Mouse (Mus musculus) brain, embryonic 14.5 days (tissue): ENCODE data around the gene Dclk1. TPM values are rescaled to one million over a fixed set of nuclear protein-coding genes. Genes with fewer than 3 reads are reported as not detected.

ENCODE experiments used
- DNase-seq: peaks from one replicate; pipeline ENCODE4 v3.0.0-alpha.2; 2011; ENCODE audit warnings: low read depth
- CTCF ChIP-seq: fragments of 200-500 bp; IDR thresholded peaks from 2 replicates; pipeline ENCODE4 v1.5.1; 2012; ENCODE audit warnings: inconsistent platforms, mild to moderate bottlenecking, moderate library complexity, borderline replicate concordance; ENCODE audit not compliant: insufficient read depth, insufficient read length; ENCODE audit errors: extremely low read depth
- POLR2A ChIP-seq: fragments of 200-500 bp; IDR thresholded peaks from 2 replicates; pipeline ENCODE4 v1.6.1; 2012; ENCODE audit warnings: mild to moderate bottlenecking, inconsistent platforms, borderline replicate concordance; ENCODE audit not compliant: poor library complexity, insufficient read depth, insufficient read length, severe bottlenecking; ENCODE audit errors: extremely low read depth
- polyA plus RNA-seq: library from polyadenylated mRNA; depleted of rRNA; stranded (reverse); fragments of >200 nt; gene quantifications from 2 replicates; pipeline ENCODE4 v1.2.3, GENCODE M21; 2012

Dclk1 gene
- polyA plus RNA-seq, 1 experiment = 175 TPM

DNA sequence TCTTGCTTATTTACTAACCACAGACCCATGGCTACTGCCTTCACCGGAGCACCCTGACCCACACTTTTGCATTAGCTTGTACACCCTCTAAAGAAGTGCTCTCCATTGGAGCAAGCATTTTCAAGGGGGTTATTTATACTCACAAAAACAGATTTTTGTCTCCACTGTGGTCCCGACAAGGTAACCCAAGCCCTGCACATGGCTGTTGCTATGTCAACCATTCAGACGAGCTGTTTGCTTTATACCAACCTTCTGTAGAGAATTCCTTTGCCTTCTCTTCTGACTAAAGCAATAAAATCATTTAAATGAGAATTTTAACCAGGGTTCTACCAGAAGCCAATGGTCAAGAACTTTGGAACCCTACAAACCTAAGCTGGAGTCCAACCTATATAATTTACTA lies 18.3 kb upstream of the Dclk1 start:
- TF ChIP-seq POLR2A = no peak
- no peak for TF ChIP-seq CTCF
- DNase-seq = no peak

DNA sequence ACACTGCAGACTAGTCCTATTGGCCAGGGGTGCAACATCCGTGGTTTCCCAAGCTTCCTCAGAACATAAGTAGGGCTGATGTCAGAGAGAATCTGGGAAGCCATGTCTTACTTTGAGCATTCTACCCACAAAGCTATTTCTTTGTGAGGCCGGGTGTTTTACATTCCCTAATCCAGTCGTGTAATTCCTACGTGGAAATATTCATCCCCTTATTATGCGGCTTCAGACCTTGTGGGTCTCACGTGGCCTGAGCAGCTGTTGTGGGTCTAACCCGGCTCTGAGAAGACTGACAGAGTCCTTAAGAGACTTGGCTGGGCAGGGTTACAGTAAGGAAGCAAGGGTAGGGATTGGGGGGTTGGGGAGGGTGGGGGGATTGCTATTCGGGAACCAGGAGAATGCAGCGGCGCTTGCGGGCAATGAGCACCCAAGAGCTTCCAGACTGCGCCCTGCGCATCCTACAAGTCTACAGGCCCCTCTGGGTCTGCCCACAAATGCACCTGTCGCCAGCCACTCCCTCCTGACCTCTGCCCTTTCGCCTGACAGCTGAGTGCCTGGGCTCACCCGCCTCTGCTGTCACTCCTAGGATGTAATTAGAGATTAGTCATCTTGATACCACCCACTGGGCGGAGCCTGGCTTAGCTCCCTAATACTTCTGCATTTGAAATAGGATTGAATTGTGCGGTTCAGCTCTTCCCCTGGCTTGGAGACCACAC lies 15.5 kb upstream of the Dclk1 start:
- no peak for TF ChIP-seq CTCF
- TF ChIP-seq POLR2A = no peak
- peak; percentile 86 for DNase-seq

DNA sequence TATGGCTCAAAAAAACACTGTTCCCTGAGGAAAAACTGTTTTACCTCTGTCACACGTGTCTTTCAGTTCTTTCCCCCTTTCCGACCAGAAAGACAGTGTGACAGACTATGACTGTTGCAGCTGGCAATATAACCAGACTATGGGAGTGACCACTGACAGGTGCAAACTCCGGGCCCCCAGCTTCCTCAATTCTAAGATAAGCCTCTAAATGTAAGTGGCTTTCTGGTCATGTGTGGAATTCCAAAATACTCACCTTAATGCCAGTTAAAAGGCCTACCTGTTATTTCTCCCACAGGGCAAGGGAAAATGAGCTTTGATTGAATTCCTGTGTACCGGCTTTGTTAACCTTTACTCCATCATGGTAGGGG lies 15.0 kb upstream of the Dclk1 start:
- TF ChIP-seq CTCF = no peak
- TF ChIP-seq POLR2A = no peak
- no peak for DNase-seq

DNA sequence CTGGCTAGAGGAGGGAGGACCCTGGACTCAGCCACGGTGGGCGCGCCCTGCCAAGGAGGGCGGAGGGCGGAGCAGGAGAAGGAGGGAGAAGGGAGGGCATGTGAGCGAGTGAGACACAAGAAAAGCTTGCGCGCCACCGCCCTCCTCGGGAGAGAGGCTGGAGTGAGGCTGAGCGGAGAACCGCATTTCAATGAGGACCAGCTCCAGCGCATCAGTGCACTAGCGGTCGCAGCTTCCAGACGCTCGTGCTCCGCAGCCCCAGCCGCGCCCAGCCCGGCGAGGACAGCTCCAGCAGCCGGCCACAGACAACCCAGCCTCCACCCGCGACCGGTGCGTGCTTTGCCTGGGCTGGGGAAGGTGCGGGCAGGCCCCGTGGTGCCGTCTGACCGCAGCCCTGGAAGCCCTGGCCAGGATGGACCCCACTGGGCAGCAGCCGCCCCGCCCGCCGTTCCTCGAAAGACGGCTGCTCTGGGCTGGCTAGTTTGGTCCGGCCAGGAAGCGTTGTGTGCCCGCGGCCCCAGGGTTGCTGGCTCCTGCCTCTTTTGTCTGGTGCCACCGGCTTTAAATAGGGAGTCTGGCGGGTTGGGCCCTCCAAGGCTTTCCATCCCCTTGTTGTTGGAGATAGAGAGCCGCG lies 375 bp downstream of the Dclk1 start:
- DNase-seq = peak; percentile 97
- TF ChIP-seq CTCF = peak; percentile 63
- peak; percentile 90 for TF ChIP-seq POLR2A

DNA sequence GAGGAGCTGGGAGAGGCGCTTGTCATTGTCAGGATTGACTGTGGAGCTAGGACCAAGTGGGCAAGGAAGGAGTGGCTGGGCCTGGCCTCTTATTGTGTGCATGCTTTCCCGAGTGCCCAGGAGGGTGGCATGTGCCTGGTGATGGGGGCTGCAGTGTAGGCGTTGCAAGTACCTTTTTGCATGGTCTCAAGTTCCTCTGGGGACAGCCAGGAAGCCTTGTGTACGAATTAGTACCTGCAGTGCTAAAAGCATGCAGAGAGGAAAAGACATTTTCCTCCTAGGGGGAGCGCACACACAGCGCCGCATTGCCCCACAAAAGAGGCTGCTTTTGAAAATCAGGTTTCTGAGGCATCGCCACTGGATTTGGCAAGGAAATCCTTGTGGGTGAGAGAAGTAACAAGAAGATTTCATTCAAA lies 900 bp downstream of the Dclk1 start:
- DNase-seq = peak; percentile 79
- TF ChIP-seq POLR2A (no peak), CTCF (no peak)

DNA sequence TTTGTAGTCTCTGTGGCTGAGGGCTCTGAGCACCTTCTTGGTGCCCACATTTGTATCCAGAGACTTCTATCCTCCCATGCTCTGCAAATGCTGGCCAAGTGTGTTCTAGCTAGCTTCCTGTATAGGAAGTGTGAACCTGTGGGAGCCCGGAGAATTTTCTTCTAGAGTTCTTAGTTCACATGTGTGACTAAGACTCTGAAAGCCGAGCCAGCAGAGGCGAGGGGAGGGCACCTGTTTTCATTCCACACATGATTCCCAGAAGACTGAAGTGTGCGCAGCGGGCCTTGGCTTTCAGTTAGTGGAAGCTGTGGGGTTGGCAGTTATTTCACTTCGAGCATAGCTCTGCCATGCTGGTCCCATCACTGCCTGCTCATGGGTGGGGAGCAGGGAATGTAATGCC lies 1.9 kb downstream of the Dclk1 start:
- no peak for TF ChIP-seq POLR2A
- no peak for TF ChIP-seq CTCF
- peak; percentile 53 for DNase-seq

DNA sequence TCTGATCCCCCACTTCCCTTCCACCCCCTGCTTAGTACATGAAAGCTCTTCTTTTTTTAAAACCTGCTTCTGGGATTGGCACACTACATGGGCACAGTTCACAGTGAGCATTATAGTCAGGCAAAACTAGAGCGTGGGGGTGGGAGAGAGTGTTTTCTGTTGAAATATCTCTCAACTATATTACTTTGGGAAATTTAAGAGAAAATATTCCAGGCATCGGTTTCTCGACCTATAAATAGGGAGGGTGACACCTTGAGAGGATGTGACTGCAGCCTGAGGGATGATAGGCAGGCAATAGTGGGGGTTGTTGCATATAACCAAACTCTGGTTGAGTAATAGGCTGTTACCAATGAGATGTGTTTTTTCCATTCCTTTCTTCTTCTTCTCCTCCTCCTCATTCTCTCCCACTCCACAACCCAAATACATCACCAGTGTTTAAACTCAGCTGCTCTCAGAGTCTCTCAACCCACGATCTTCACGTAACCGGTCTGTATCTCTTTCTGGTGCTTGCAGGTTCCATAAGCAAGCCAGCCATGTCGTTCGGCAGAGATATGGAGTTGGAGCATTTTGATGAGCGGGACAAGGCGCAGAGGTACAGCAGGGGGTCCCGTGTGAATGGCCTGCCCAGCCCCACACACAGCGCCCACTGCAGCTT lies 4.6 kb downstream of the Dclk1 start:
- no peak for DNase-seq
- TF ChIP-seq POLR2A (no peak), CTCF (no peak)

DNA sequence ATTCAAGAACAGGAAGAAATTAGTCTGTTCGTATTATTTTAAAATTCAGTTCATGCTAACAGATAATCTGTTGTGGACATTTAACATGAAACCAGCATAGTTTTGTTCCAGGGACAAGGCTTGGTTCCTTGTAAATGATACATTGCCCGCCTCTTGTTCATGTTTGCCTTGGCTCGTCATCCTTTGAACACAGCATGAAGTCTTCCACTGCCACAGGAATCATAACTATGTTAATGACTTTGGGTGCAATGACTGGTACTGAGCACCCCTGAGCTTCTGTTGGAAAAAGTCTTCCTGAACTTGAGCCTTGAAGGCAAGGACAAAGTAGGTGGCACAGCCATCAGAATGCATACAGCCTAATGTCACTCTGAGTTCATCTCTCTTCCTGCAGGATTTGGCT lies 5.9 kb downstream of the Dclk1 start:
- TF ChIP-seq CTCF = no peak
- no peak for TF ChIP-seq POLR2A
- no peak for DNase-seq

DNA sequence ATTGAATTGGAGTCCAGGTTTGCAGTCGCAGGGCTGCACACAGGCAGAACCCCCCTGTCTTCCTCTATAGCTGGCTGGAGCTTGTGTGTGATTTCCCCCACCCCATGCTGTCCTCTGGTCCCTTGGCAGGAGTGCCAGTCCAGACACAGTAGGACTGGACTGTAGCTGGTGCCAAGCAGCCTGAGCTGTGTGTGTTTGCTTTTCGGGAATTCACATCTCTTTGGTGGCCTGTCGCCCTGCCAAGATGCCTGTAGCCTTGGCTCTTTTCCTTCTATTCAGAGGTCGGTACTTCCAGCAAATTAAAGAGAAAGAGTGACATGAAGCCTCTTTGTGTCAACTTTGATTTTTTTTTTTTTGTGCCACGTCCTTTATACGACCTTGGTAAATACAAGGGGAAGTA lies 6.3 kb downstream of the Dclk1 start:
- no peak for TF ChIP-seq CTCF
- no peak for TF ChIP-seq POLR2A
- DNase-seq = peak; percentile 94

DNA sequence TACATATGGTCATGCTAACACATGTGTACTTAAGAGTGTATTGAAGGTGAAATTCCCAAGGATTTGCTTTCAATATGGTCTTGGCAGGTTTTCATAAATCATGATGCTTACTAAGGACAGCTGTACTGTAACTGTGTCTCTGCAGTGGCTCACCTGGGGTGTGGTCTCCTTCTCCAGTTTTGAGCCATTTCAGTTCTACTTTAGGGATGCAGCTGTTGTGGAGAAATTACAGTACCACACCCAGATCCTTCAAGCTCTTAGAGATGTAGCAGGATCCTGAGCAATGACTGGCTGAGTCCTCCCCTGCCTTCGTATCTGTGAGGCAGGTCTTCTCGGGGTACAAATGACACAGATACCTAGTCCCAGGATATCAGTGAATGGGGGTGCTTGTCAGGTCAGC lies 8.5 kb downstream of the Dclk1 start:
- no peak for DNase-seq
- TF ChIP-seq CTCF (no peak), POLR2A (no peak)

DNA sequence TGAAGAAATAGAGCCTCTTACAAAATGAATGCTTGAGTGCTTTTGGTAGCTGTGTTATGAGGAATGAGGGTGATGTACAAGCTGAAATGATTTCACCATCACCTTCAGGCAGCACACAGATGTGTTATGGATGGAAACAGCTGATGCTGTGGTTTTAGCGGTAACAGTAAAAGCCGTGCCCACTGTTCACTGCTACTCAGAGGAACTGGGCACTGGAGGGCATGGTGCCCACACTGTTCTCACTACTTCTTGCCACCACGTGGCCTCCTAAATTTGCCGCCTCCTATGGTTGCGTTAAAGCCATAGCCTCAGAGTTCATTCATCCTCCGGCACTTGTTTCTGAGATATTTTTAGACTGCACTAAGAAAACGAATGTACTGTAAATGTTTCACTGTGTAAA lies 18.0 kb downstream of the Dclk1 start:
- DNase-seq = no peak

DNA sequence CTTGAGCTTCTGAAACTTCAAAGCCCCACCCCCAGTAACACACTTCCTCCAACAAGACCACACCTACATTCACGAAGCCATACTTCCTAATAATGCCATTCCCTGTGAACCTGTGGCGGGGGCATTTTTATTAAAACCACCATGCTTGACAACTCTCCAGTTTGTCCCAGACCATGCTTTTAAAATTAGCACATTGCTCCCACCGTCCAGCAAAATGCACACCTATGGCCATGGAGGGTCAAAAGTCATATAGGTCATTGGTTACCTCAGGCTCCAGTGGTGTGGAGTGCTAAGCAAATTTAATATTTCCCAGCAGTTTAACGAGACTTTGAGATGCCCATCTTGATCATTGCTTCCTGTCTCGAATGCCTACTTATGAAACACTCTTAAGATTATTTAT lies 23.9 kb downstream of the Dclk1 start:
- DNase-seq = no peak
- no peak for TF ChIP-seq POLR2A
- TF ChIP-seq CTCF = no peak

More for the DNA sequence above, 18.0 kb downstream of the Dclk1 start:
- TF ChIP-seq CTCF (no peak), POLR2A (no peak)

DNA sequence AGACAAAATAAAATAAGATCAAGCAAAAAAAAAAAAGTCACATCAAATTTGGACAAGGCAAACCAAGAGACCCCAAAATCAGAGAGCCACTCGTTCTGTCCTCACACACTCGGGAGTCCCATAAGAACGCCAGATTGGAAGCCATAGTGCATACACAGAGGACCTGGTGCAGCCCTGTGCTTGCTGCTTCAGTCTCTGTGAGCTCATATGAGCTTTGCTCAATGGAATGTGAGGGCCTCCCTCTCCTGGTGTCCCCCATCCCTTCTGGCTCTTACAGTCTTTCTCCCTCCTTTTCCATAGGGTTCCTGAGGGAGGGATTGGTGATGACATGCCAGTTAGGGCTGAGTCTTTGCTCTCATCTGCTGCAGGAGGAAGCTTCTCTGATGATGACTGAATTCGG lies 27.6 kb downstream of the Dclk1 start:
- TF ChIP-seq CTCF (no peak), POLR2A (no peak)

DNA sequence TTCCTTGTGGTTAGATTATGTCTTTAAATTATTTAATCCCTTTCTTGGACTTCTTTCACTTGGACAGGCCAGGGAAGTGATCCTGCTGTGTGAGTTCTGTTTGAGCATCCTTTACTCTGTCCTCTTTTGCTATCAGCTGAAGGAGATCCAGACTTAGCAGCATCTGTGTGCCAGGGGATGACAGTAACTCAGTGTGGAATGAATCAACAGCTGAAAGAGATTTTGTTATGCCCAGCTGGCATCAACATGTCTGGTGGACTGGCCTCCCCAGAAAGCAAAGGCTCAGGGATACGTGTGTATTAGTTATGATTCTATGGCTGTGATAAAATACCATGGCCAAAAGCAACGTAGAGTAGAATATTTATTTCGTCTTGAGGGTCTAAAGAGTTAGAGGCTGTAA lies 28.2 kb downstream of the Dclk1 start:
- DNase-seq = no peak
- no peak for TF ChIP-seq CTCF
- no peak for TF ChIP-seq POLR2A

More for the DNA sequence above, 27.6 kb downstream of the Dclk1 start:
- no peak for DNase-seq

DNA sequence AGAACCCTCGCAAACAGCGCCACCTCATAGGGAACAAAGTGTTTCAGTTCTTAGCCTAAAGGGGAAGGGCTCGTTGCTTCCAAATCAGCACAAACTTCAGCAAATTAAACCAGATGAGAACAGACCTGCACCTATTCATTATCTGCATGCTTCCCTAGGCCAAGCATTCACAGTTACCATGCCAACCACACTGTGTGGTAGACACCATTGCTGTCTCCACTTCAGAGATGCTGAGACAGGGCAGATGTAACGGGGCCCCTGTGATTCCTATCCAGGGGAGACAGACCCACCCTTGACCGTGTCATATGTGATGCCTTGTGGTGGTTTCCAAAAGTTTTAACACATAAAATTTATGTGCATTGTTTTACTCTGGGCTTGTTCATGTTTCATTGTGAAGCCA lies 28.8 kb downstream of the Dclk1 start:
- TF ChIP-seq POLR2A = no peak
- TF ChIP-seq CTCF = no peak
- DNase-seq = peak; percentile 35

DNA sequence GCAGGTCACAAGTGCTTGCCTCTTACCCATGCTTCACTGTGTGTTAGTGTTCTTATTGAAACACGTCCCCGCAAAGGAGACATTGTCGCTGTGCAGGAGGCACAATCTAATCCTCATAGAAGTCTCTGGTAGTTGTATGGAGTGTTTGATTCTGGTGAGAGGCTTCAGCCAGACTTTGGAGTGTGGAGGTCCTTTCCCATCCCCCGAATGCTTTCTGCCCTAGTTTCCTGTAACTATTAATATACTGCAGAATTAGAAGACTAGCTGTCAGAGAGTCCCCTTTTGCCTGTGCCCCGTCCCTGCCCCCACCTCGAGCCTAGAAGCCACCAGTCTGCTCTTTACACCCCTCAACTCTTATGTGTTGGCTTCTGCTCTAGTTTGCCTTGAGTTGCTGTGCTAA lies 30.4 kb downstream of the Dclk1 start:
- TF ChIP-seq POLR2A = no peak
- no peak for TF ChIP-seq CTCF
- no peak for DNase-seq
